Mouse (Mus musculus) monocyte, adult 2 months (primary cell): Measurements from ENCODE around the gene Ktn1.
A peak's percentile ranks its signal among the peaks of the same experiment; 100 is the strongest.

ENCODE experiments used
- DNase-seq, 2 experiments: peaks; one replicate each; pipeline ENCODE4 v3.0.0; 2022; ENCODE audit warnings: low spot score in 2 of 2, low read depth in 1 of 2

Gene Ktn1

DNA sequence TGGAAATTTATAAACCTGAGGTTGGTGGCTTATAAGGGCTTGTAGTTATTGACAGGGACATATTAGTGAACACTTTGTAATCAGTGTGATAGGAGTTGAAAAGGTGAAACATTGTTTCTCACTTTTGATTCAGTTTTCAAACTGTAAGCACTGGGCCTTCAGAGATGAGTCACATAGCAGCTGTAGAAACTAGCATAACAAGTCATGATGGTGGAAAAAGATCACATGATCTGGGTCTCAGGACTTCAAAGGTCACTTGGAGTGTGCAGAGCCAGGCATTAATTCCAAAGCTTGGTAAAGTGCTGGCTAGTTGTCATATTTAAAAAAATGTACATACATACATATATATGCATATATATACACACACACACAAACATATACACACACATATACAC, 16.2 kb downstream of the Ktn1 start:
- no peak for DNase-seq

DNA sequence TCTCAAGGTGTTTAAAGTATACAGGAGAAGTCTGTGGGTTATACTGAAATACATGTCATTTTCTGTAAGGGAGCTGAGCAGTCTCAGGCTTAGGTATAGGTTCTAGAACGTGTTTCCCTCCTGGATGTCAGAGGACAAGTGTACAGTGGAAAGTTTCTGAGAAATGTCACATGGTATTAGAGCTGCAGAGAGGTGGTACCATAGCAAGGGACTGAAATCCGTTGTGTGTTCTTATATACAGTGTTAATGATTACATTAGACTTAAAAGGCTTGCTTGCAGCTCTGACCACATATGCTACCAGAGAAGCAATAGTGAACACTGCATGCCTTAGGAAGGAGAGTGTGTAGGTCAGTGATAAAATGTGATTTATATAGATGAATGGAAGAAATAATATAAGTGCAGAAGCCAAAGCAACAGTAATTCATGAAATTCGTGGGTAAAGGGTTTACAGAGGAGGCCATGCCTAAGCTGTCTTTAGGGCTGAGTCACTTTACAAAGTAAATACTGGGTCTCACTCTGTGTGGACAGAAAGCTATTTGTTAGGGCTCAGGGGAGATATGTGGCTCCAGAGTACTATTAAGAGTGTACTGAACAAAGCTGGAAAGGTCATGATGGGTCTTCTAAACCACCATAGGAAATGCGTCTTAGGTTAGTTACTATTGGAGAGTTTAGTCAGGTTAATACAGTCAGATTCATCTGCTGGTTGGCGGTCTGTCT, 17.0 kb downstream of the Ktn1 start:
- DNase-seq = no peak

DNA sequence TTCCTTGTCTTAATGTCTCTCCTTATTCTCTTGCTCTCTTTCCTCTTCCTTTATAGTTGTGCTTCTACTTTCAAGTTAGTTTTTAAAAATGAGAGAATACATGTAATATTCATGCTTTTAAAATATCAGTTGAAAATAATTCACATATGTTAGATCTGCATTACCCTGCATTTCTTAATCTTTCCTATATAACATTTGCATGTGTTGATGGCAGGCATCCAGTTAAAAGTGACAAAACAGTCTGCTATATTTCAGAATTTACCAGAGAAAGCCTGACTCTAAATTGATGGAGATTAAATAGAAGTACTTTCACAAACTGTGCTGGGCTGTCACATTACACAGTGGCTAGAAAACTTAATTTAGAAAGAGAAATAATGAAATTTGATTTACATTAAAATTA, 19.8 kb downstream of the Ktn1 start:
- DNase-seq = no peak

DNA sequence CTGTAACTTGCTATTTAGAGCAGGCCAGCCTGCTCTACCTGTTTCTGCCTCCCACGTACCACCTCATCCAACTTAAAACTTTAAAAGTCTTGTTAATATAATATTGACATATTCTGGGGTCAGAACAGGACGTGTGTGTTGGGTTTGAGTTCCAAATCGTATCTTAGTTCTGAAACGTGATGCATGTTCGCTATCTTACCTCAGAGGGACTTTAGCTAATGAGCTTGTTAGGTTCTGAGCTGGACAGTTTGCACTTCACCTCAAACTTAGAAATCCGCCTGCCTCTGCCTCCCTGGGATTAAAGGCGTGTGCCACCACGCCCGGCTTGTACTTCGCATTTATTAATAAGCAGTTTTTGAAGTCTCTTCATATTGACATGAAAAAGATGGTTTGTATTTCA, 34.6 kb downstream of the Ktn1 start:
- no peak for DNase-seq

DNA sequence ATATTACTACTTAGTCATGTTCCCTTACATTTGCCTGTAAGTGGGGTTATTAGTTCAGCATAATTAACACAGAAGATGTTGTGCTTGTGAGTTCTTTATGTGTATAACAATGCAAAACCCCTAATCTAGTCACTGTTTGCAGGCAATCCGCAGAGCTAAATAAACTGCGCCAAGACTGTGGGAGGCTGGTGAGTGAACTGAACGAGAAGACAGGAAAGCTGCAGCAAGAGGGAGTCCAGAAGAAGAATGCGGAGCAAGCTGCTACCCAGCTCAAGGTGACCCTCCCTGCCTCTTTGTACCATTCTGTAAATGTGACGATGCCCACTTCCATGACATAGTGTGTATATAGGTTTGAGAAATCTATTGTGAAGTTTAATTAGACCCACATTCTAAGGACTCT, 36.3 kb downstream of the Ktn1 start:
- no peak for DNase-seq

DNA sequence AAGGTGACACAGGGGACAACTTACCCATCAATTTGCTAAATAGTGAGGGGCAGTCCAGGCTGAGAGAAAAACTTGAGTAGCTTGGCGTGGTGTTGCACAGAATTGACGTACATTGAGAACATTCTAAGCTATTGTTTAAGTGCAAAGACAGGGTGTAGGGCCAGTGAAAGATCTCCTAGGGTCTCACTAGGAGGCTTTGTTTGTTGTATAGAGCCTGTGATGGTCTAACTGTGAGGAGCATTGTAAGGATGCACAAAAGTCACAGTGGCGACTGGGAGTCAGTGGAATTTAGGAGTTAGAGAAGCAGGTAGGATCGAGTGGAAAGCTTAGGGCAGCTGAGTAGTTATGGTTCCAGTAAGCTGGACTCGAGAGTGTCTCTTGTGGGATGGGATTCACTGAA, 50.9 kb downstream of the Ktn1 start:
- DNase-seq = no peak

DNA sequence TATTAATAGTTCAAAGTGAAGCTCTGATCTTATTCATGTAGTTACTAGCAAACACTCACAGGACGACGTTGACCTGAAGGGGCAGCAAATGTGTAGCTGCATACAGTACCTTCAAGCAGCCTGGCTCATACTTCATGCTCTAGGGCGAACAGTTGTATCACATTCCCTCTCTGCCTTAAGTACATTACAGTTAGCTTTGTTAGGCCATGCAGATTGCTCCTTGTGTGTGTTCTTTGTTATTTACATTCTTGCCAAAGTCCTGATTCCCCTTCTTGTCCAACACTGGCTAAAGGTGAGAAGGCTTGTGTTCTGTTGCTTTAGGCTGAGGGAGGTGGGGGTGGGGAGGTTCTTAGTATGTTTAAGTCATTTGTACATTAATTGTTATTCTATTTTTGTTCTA, 61.3 kb downstream of the Ktn1 start:
- no peak for DNase-seq

DNA sequence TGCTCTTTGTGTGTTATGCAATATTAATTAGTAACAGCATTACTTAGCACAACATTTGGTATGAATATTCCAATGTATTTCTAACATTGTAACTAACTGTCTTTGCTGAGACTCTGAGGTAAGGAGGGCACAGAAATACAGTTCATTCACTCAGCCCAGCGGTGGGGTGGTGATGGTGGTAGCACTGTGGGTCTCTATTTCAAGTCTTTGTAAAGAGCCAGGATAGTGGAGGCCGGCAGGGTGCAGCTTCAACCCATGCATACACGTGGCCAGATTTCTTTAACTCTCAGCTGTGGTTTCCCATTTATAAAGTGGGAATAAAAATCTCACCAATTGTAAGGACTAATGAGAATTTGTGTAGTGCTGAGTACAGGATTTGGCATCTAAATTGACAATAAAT, 67.5 kb downstream of the Ktn1 start:
- DNase-seq = no peak

DNA sequence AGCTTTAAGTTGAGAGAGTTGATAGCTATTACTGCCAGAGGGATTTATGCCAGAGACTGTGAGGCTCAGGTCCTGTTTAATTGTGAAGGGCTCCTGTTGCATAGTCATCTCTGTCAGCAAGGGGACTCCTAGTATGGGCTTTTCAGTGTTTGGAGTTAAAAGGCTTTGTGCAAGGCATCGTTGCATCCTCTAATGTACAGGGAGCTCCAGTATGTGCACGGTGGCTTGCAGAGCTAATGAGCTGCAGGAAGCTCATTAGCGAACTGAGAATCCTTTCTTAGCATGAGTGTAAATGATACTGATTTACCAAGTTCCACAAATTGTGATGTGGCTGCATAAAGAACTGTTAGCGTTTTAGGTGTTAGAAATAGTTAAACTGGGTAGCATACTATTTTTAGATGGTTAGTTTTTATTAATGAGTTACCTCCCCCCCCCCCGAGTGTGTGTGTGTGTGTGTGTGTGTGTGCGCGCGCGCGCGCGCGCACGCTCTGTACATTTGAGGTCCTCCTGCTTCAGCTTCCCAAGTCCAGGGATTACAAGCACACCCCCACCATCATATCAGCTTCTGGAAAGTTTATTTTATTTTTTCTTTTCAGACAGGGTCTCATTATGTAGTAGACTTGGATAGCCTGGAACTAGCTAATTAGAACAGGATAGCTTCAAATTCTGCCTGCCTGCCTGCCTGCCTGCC, 69.8 kb downstream of the Ktn1 start:
- DNase-seq = no peak

DNA sequence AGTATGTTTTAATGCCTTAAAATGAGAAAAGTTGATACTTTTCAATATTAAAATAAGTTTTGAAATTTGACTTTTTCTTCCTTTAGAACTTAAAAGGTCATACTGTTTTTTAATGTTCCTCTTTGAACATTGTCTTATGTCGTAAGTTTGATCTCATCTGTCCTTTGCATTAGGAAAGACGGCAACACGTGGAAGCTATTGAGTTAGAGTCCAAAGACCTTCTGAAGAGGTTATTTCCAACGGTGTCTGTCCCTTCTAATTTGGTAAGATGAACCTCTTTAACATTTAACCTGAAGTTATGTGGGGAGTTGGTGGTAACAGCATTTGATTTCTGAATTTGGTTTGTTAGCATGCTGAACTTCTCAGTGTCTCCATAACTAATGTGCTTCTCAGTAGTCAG, 71.8 kb downstream of the Ktn1 start:
- DNase-seq = no peak

DNA sequence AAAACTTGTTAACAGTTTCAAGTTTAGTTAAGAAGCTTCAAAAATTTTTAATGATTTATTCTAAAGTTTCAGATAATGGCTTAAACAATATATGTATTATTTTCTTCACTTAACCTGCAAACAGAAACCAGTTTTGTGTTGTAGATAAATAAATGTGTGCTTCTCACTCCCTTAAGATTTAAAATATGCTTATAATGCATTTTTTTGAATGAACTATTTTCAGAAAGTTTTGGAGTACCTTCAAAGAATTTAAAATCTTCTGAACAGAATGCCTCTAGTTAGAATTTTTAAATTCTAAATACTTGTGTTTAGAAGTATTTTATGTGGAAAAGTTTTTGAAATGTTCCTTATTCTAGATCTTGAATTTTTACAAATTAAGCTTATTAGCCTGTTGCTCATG, 74.8 kb downstream of the Ktn1 start:
- DNase-seq = no peak

DNA sequence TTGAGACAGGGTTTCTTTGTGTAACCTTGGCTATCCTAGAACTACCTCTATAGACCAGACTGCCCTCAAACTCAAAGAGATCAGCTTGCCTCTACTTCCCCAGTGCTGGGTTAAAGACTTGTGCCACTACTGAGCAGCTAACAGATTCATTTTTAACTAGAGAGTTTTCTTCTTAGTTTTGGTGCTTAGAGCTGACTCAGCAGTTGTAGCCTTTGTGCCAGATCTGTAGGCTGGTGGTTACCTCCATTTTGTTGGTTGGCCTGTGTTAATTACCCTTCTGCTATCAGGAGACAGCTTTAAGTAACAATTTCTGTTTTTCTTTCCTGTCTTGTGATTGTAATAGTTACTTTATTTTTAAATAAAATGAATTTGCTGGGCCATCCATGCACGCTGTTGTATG, 80.3 kb downstream of the Ktn1 start:
- no peak for DNase-seq

DNA sequence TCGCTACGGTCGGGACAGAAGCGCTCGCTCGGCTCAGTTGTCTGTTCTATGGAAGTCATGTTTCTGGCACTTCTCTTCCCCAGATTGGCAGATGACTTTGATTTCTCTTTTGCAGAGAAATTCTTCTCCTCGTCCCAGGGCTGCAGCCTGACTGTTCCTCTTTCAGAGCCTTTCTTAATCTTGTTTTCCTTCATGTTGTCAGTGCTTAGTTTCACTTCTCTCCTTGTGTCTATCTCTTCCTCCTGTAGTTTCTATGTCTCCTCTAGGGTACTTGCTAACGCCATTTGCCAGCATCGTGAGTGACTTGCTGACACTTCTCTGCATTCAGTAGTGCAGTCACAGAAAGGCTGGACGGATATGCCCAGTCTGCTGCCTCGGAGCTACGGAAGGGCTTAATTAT, 87.1 kb downstream of the Ktn1 start:
- DNase-seq = peak in 1 of 2 experiments; percentile 10

DNA sequence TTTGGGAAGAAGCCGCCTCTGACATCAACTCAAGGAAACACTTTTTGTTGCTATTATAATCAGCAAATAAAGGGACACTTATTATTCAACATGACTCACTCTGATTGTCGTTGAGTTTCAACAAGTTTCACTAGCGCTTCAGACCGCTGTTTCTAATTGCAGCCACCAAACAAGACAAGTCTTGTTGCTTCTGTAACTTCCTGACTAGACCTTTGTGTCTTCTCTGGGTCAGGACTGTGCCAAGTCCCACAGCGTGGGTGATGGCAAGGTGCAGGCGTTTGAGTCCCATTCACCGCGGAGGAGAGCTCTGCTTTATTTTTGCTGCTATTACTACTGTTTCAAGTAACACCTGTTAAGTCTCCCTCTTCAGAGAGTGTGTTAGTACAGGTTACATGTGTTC, 88.2 kb downstream of the Ktn1 start:
- DNase-seq = no peak

DNA sequence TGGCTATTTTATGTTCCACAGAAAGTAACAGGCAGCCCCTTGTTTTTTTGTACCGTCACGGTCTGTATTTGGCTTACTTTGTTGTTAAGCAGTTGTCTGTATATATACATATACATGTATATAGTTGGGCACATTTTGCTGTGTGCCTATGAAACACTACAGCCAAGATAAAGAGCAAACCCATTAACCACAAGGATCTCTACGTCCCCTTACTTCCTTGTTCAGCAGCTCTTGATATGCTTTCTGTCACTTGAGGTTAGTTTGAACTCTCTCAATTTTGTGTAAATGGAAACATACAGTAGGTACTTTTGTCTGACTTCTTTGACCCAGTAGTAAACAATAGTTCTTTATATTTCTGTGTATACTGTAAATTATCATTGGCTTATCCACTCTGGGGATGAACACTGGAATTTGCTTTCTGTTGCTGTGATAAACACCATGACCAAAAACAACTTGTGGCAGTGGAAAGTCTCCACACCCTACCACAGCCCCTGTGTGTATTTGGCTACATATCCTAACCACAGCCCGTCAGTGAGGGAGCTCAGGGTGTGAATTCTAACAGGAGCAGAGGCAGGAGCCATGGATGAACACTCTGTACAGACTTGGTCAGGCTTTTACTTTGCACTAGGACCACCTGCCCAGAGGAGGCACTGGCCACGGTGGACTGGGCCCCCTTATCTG, 92.2 kb downstream of the Ktn1 start:
- DNase-seq = no peak

DNA sequence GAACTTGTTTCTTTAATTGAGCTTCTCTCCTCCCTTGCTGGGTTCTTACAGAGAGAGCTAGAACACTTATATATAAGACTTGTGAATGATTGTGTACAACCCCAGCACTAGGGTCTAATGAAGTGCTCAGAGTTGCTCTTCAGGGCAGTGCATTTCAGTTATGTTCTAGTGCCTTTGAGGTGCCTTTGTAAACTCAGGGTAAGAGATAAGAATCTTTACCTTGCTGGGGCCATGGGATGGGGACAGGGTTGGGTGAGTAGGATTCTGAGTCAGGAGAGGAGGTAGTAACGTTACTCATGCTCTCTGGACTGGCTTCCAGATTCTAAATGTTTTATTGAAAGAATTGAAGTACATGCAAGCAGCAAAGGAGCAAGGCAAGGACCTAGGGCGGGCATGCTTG, 92.8 kb downstream of the Ktn1 start:
- no peak for DNase-seq

DNA sequence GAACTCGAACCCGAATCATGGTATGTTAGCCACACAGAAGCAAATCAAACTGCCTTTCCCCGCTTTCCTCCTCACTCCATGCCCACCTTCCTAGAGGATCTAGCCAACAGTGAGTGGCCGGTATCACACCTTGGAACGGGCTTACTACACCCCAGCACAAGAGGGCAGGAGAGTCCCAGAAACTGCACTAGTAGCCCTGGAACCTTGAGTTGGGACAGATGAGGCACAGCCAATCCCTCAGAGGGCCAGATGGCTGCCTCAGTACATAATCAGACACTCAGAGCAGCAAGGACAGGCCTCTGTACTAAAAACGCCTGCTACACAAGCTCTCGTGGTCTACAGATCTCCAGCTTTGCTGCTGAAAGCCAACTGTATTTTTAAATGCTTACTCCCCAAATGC, 94.4 kb downstream of the Ktn1 start:
- DNase-seq = no peak

DNA sequence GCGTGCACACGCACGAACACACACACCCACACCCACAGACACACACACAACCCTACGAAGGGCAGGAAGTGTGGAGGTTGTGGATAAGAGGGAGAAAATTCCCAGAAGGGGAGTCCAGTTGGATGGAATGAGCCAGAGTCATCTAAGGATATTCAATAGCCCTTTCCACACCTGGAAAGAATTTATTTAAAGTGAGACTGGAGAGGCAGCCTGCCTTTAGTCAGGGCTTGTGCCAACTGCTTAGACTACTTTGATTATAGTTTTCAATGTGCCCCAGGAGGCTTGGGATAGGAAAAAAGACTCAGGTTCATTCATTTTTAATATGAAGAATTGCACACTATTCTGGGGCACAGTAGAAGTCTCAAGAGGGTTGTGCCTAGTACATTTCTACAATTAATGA, 96.8 kb downstream of the Ktn1 start:
- DNase-seq = no peak

DNA sequence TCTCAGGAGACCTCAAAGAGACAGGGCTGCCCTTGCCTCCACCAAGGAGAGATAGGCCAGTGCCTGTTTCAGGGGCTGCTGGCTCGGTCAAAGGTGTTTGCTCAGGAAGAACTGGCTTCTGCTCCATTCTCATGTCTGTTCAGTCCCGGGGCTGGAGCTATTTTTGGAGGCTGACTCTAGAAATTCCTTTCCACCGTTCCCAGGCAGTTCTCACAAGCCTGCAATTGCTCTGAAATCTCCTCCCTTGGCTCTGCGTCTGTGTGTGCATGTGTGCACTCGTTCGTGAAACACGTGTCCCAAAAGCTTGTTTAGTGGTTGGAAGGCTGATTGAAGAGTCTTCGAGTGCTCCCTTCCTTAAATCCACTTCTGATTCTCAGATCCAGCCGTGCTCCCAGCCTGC, 99.3 kb downstream of the Ktn1 start:
- DNase-seq = no peak

DNA sequence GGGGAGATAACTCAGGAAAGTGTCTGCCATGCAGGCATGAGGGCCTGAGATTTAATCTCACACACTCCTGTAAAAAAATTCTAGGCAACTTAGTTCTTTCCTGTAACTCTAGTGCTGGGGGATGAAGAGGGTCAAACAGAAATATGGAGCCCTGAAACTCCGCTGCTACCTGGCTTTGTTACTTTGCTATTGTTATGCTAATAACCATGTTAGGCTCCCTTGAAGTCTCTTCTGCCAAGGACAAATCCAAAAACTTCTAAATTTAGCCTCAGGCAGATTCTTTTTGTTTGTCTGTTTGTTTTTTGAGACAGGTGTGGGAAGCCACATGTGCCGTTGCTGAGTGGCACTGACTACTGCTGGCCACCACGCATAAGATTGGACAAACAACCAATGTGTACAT, 100.5 kb downstream of the Ktn1 start:
- DNase-seq = no peak

DNA sequence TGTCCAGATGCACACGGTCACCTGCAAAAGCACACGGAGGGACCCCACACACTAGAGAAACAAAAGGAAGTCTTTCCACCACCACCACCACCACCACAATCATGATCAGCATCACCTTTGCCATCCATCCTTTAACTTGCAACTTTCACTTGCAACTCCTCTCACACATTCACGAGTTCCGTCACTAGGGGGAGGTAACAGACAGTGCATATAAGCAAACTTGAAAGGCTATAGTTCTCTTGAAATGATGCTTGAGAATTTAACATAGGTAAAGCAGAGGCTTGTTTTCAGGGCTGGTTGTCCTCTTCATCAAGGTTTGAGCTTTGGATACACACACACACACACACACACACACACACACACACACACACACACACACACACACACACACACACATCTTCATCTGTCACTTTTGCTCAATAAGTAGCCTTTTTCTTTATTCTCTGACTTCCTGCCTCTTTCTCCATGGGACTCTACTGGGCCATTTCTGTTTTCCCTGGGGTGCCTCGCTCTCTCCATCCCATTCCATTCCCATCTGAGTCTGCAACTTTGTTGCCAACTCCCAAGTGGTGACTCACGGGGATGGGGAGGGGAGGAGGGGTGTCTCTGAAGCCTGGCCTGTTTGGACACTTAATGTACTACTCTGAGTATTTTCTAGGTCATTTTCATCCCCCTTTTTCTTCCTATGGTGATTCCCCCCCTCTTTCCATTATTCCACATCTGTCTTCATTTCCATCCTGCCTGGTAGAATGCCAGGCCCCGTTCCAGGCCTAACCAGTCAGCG, 103.4 kb downstream of the Ktn1 start:
- DNase-seq = no peak

DNA sequence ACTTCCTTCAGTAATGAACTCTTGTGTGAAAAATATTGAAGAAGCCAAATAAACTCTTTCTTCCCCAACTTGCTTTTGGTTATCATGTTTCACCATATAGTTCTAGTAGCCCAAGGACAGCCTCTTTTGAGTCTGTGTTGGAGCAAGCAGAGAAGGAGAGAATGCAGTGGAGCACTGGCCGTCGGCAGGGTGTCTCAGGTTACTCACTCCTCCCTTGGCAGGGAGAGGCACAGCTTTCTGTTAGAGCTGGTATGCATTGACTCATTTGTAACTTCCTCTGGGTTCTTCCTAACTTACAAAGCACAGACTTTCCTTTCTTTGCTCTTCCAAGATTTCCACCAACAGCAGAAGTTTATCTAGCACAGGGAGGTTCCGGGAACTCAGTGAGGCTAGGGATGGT, 105.3 kb downstream of the Ktn1 start:
- DNase-seq = no peak
